Mouse (Mus musculus): ENCODE measurements around the gene C1rb. TPM values are rescaled to one million over a fixed set of nuclear protein-coding genes. Genes with fewer than 3 reads are reported as not detected.
"Not testable (repeated sequence)": the region's sequence is repeated elsewhere in the genome, so short reads cannot be mapped to it uniquely, and the experiment has no call there.

C1rb gene
- polyA plus RNA-seq, 1 experiment from 2014 or later, result not detected

GRCm38 (mm10) chr6:124547979-124548378 lies 22.1 kb upstream of the C1rb start:
- 79% methylated on average over 3 of the region's 3 CpGs for WGBS
- H3K4me3 ChIP-seq (ENCODE audit: low read length); H3K27ac ChIP-seq (ENCODE audit: low read length); H3K9ac ChIP-seq (ENCODE audit: low read length); H3K4me2 ChIP-seq (ENCODE audit: low read depth, low read length); H3K4me1 ChIP-seq (ENCODE audit: control insufficient read depth, insufficient read depth, low read length); H3K9me3 ChIP-seq (replicated peaks; ENCODE audit: control insufficient read depth, low read length); H3K36me3 ChIP-seq (ENCODE audit: control insufficient read depth, insufficient read depth); ATAC-seq (replicated peaks; ENCODE audit: extremely low read depth, insufficient read depth, low FRiP score); H3K27me3 ChIP-seq (ENCODE audit: control insufficient read depth, insufficient read depth, low read length): not testable (repeated sequence)

GRCm38 (mm10) chr6:124549023-124549550 lies 21.0 kb upstream of the C1rb start:
- no peak for ATAC-seq (replicated peaks; ENCODE audit: extremely low read depth, insufficient read depth, low FRiP score)
- no peaks in the 10 kb centered on the region for H3K4me1 ChIP-seq (ENCODE audit: control insufficient read depth, insufficient read depth, low read length)
- no peak overlapping the region for H3K9ac ChIP-seq (ENCODE audit: low read length)
- H3K36me3 ChIP-seq (ENCODE audit: control insufficient read depth, insufficient read depth), result no peaks in the 10 kb centered on the region
- WGBS, result 76% methylated on average over 3 of the region's 3 CpGs
- H3K9me3 ChIP-seq (replicated peaks; ENCODE audit: control insufficient read depth, low read length), result peaks cover 4% of the 10 kb centered on the region
- no peak overlapping the region for H3K4me3 ChIP-seq (ENCODE audit: low read length)
- H3K27me3 ChIP-seq (ENCODE audit: control insufficient read depth, insufficient read depth, low read length), result no peaks in the 10 kb centered on the region
- no peak overlapping the region for H3K4me2 ChIP-seq (ENCODE audit: low read depth, low read length)
- no peak overlapping the region for H3K27ac ChIP-seq (ENCODE audit: low read length)

GRCm38 (mm10) chr6:124552766-124553165 lies 17.3 kb upstream of the C1rb start:
- WGBS, result 60% methylated on average over 22 of the region's 22 CpGs
- no peak for ATAC-seq (replicated peaks; ENCODE audit: extremely low read depth, insufficient read depth, low FRiP score)
- Histone ChIP-seq H3K9me3 (replicated peaks; ENCODE audit: control insufficient read depth, low read length) (peaks cover 4% of the 10 kb centered on the region), H3K4me2 (ENCODE audit: low read depth, low read length) (no peak overlapping the region), H3K4me1 (ENCODE audit: control insufficient read depth, insufficient read depth, low read length) (no peaks in the 10 kb centered on the region), H3K27me3 (ENCODE audit: control insufficient read depth, insufficient read depth, low read length) (no peaks in the 10 kb centered on the region), H3K9ac (ENCODE audit: low read length) (no peak overlapping the region), H3K36me3 (ENCODE audit: control insufficient read depth, insufficient read depth) (no peaks in the 10 kb centered on the region), H3K27ac (ENCODE audit: low read length) (no peak overlapping the region), H3K4me3 (ENCODE audit: low read length) (no peak overlapping the region)

- not testable (repeated sequence) for H3K4me1 ChIP-seq (ENCODE audit: control insufficient read depth, insufficient read depth, low read length); H3K4me3 ChIP-seq (ENCODE audit: low read length); H3K9me3 ChIP-seq (replicated peaks; ENCODE audit: control insufficient read depth, low read length); H3K27ac ChIP-seq (ENCODE audit: low read length); H3K9ac ChIP-seq (ENCODE audit: low read length); ATAC-seq (replicated peaks; ENCODE audit: extremely low read depth, insufficient read depth, low FRiP score); H3K27me3 ChIP-seq (ENCODE audit: control insufficient read depth, insufficient read depth, low read length); H3K36me3 ChIP-seq (ENCODE audit: control insufficient read depth, insufficient read depth); H3K4me2 ChIP-seq (ENCODE audit: low read depth, low read length)
- 56% methylated on average over 2 of the region's 2 CpGs for WGBS
Observed at GRCm38 (mm10) chr6:124555956-124556355, 14.1 kb upstream of the C1rb start.

- 74% methylated on average over 4 of the region's 4 CpGs for whole genome bisulfite sequencing
Observed at GRCm38 (mm10) chr6:124561156-124561555, 8.9 kb upstream of the C1rb start.

GRCm38 (mm10) chr6:124561611-124562010 lies 8.5 kb upstream of the C1rb start:
- not testable (repeated sequence) for H3K9ac ChIP-seq (ENCODE audit: low read length); H3K4me3 ChIP-seq (ENCODE audit: low read length); ATAC-seq (replicated peaks; ENCODE audit: extremely low read depth, insufficient read depth, low FRiP score); H3K4me1 ChIP-seq (ENCODE audit: control insufficient read depth, insufficient read depth, low read length); H3K27ac ChIP-seq (ENCODE audit: low read length); H3K36me3 ChIP-seq (ENCODE audit: control insufficient read depth, insufficient read depth); H3K4me2 ChIP-seq (ENCODE audit: low read depth, low read length); H3K27me3 ChIP-seq (ENCODE audit: control insufficient read depth, insufficient read depth, low read length); H3K9me3 ChIP-seq (replicated peaks; ENCODE audit: control insufficient read depth, low read length)
- 88% methylated on average over 1 of the region's 2 CpGs for WGBS

More at GRCm38 (mm10) chr6:124561156-124561555, 8.9 kb upstream of the C1rb start:
- H3K4me2 ChIP-seq (ENCODE audit: low read depth, low read length); H3K9me3 ChIP-seq (replicated peaks; ENCODE audit: control insufficient read depth, low read length); H3K9ac ChIP-seq (ENCODE audit: low read length); H3K27ac ChIP-seq (ENCODE audit: low read length); H3K4me1 ChIP-seq (ENCODE audit: control insufficient read depth, insufficient read depth, low read length); H3K27me3 ChIP-seq (ENCODE audit: control insufficient read depth, insufficient read depth, low read length); H3K4me3 ChIP-seq (ENCODE audit: low read length); H3K36me3 ChIP-seq (ENCODE audit: control insufficient read depth, insufficient read depth); ATAC-seq (replicated peaks; ENCODE audit: extremely low read depth, insufficient read depth, low FRiP score): not testable (repeated sequence)

GRCm38 (mm10) chr6:124575155-124575678 lies 5.1 kb downstream of the C1rb start:
- not testable (repeated sequence) for H3K27ac ChIP-seq (ENCODE audit: low read length); ATAC-seq (replicated peaks; ENCODE audit: extremely low read depth, insufficient read depth, low FRiP score); H3K36me3 ChIP-seq (ENCODE audit: control insufficient read depth, insufficient read depth); H3K4me2 ChIP-seq (ENCODE audit: low read depth, low read length); H3K4me3 ChIP-seq (ENCODE audit: low read length); H3K9me3 ChIP-seq (replicated peaks; ENCODE audit: control insufficient read depth, low read length); H3K27me3 ChIP-seq (ENCODE audit: control insufficient read depth, insufficient read depth, low read length); H3K9ac ChIP-seq (ENCODE audit: low read length); H3K4me1 ChIP-seq (ENCODE audit: control insufficient read depth, insufficient read depth, low read length)
- 82% methylated on average over 3 of the region's 3 CpGs for WGBS

GRCm38 (mm10) chr6:124580155-124580554 lies 10.1 kb downstream of the C1rb start:
- not testable (repeated sequence) for H3K4me1 ChIP-seq (ENCODE audit: control insufficient read depth, insufficient read depth, low read length); H3K9me3 ChIP-seq (replicated peaks; ENCODE audit: control insufficient read depth, low read length); H3K27me3 ChIP-seq (ENCODE audit: control insufficient read depth, insufficient read depth, low read length); H3K36me3 ChIP-seq (ENCODE audit: control insufficient read depth, insufficient read depth); ATAC-seq (replicated peaks; ENCODE audit: extremely low read depth, insufficient read depth, low FRiP score); H3K4me3 ChIP-seq (ENCODE audit: low read length); H3K27ac ChIP-seq (ENCODE audit: low read length); H3K9ac ChIP-seq (ENCODE audit: low read length); H3K4me2 ChIP-seq (ENCODE audit: low read depth, low read length)
- WGBS, result 59% methylated on average over 6 of the region's 7 CpGs

- Histone ChIP-seq H3K27me3 (ENCODE audit: control insufficient read depth, insufficient read depth, low read length) (no peaks in the 10 kb centered on the region), H3K9ac (ENCODE audit: low read length) (no peak overlapping the region), H3K4me1 (ENCODE audit: control insufficient read depth, insufficient read depth, low read length) (no peaks in the 10 kb centered on the region), H3K9me3 (replicated peaks; ENCODE audit: control insufficient read depth, low read length) (no peaks in the 10 kb centered on the region), H3K4me3 (ENCODE audit: low read length) (no peak overlapping the region), H3K36me3 (ENCODE audit: control insufficient read depth, insufficient read depth) (no peaks in the 10 kb centered on the region), H3K27ac (ENCODE audit: low read length) (no peak overlapping the region), H3K4me2 (ENCODE audit: low read depth, low read length) (no peak overlapping the region)
- WGBS, result 79% methylated on average over 1 of the region's 1 CpGs
- ATAC-seq (replicated peaks; ENCODE audit: extremely low read depth, insufficient read depth, low FRiP score), result no peak
Observed at GRCm38 (mm10) chr6:124582231-124582630, 12.1 kb downstream of the C1rb start.
